ENCODE assay signal across 9 mouse cellular contexts in genomic region chr7:3706343-3706934, GRCm38 (mm10). TPM values are rescaled to one million over a fixed set of nuclear protein-coding genes. Genes with fewer than 3 reads are reported as not detected.
DNase-seq lines count a peak whose midpoint lies in the region; ATAC-seq and TF ChIP-seq lines count a peak whose summit lies in the region.
"Had no signal": no experiment of that assay in that cellular context is flagged by ENCODE, and none has a peak within 500 bp of the region (broad histone marks: within the 10 kb centered on the region; RNA-seq: fewer than 3 reads in every experiment).

No protein-coding gene starts in this region.

- H3K4me2 ChIP-seq in kidney, embryonic 15.5 days, result peak overlapping the region; percentile 82
- peak overlapping the region; percentile 96 for H3K4me2 ChIP-seq in neural tube, embryonic 11.5 days (ENCODE audit: low read depth)

- TF ChIP-seq CTCF in embryonic fibroblast, embryonic 13.5 days (IDR thresholded peaks at IDR 0.05; ENCODE audit: borderline replicate concordance, insufficient read depth, low read length), result no peak
- TF ChIP-seq CTCF in cerebellum, adult 2 months (IDR thresholded peaks at IDR 0.05; ENCODE audit: borderline replicate concordance, insufficient read depth, low read depth, low read length), result no peak

- H3K4me3 ChIP-seq in kidney, embryonic 15.5 days (replicated peaks), result peak overlapping the region; percentile 81
- peak overlapping the region; percentile 83 for H3K4me3 ChIP-seq in embryonic fibroblast, embryonic 13.5 days (ENCODE audit: insufficient read depth, low read length)
- H3K4me3 ChIP-seq in limb, embryonic 10.5 days, result peak overlapping the region; percentile 85
- H3K4me3 ChIP-seq in neural tube, embryonic 11.5 days (ENCODE audit: low read depth, low read length), result peak overlapping the region; percentile 92
- no peak overlapping the region for H3K4me3 ChIP-seq in cerebellum, adult 2 months (replicated peaks; ENCODE audit: insufficient read depth, low read depth, low read length)

- H3K4me1 ChIP-seq in kidney, embryonic 15.5 days, result peaks cover 20% of the 10 kb centered on the region
- H3K4me1 ChIP-seq in embryonic fibroblast, embryonic 13.5 days (ENCODE audit: control insufficient read depth, insufficient read depth, low read length), result peaks cover 5% of the 10 kb centered on the region
- peaks cover 11% of the 10 kb centered on the region for H3K4me1 ChIP-seq in limb, embryonic 10.5 days
- peaks cover 5% of the 10 kb centered on the region for H3K4me1 ChIP-seq in neural tube, embryonic 11.5 days (ENCODE audit: control insufficient read depth, insufficient read depth, low read length)
- H3K4me1 ChIP-seq in cerebellum, adult 2 months (ENCODE audit: control insufficient read depth, insufficient read depth, low read length), result peaks cover 8% of the 10 kb centered on the region

- no peak for DNase-seq in kidney, postnatal 14 days
- DNase-seq in limb, embryonic 10.5 days (ENCODE audit: low spot score), result no peak
- DNase-seq in neural tube, embryonic 11.5 days (ENCODE audit: low spot score), result no peak
- DNase-seq in gastrocnemius, postnatal 10 days, result no peak
- DNase-seq in cerebellum, adult 2 months, result no peak
- DNase-seq in urinary bladder, postnatal 10 days (ENCODE audit: low spot score), result no peak
- DNase-seq: adrenal gland, adult 2 months had no signal

- peak overlapping the region; percentile 66 for H3K27ac ChIP-seq in kidney, embryonic 15.5 days
- H3K27ac ChIP-seq in embryonic fibroblast, embryonic 13.5 days (ENCODE audit: insufficient read depth, low read length), result peak overlapping the region; percentile 44
- H3K27ac ChIP-seq in limb, embryonic 10.5 days, result no peak overlapping the region
- H3K27ac ChIP-seq in neural tube, embryonic 11.5 days (ENCODE audit: low read depth, low read length), result no peak overlapping the region
- no peak overlapping the region for H3K27ac ChIP-seq in cerebellum, adult 2 months (ENCODE audit: insufficient read depth, low read length)

- peak overlapping the region; percentile 81 for H3K9ac ChIP-seq in kidney, embryonic 15.5 days
- H3K9ac ChIP-seq in neural tube, embryonic 11.5 days (ENCODE audit: low read length), result peak overlapping the region; percentile 86

- TF ChIP-seq POLR2A in embryonic fibroblast, embryonic 13.5 days (IDR thresholded peaks at IDR 0.05; ENCODE audit: low read depth, low read length), result no peak
- TF ChIP-seq POLR2A in cerebellum, adult 2 months (IDR thresholded peaks at IDR 0.05; ENCODE audit: borderline replicate concordance, insufficient read depth, low read length), result no peak

- no peaks in the 10 kb centered on the region for H3K27me3 ChIP-seq in kidney, embryonic 15.5 days
- no peaks in the 10 kb centered on the region for H3K27me3 ChIP-seq in limb, embryonic 10.5 days (ENCODE audit: low read depth, poor library complexity, severe bottlenecking)
- no peaks in the 10 kb centered on the region for H3K27me3 ChIP-seq in neural tube, embryonic 11.5 days (ENCODE audit: control insufficient read depth, insufficient read depth, low read length)
- no peaks in the 10 kb centered on the region for H3K27me3 ChIP-seq in cerebellum, adult 2 months (ENCODE audit: control insufficient read depth, insufficient read depth, low read length)

- H3K9me3 ChIP-seq in kidney, embryonic 15.5 days (replicated peaks), result no peaks in the 10 kb centered on the region
- no peaks in the 10 kb centered on the region for H3K9me3 ChIP-seq in limb, embryonic 10.5 days (replicated peaks)
- no peaks in the 10 kb centered on the region for H3K9me3 ChIP-seq in neural tube, embryonic 11.5 days (ENCODE audit: control insufficient read depth, low read length)

- 56% methylated on average over 11 of the region's 11 CpGs for WGBS in kidney, embryonic 15.5 days
- 71% methylated on average over 11 of the region's 11 CpGs for WGBS in limb, embryonic 10.5 days
- WGBS in neural tube, embryonic 11.5 days, result 63% methylated on average over 11 of the region's 11 CpGs
- WGBS in cerebellum, adult 2 months, result 18% methylated on average over 11 of the region's 11 CpGs

- no peak for ATAC-seq in kidney, embryonic 15.5 days (replicated peaks; ENCODE audit: low FRiP score)
- ATAC-seq in neural tube, embryonic 11.5 days (ENCODE audit: insufficient read depth, low FRiP score, low TSS enrichment), result no peak

- peaks cover 38% of the 10 kb centered on the region for H3K36me3 ChIP-seq in kidney, embryonic 15.5 days
- peaks cover 46% of the 10 kb centered on the region for H3K36me3 ChIP-seq in limb, embryonic 10.5 days
- peaks cover 3% of the 10 kb centered on the region; the same call in 1 of the 2 replicates for H3K36me3 ChIP-seq in neural tube, embryonic 11.5 days (ENCODE audit: control insufficient read depth, insufficient read depth, low read length)

RNA-seq across cellular contexts. Expression of gene Rps9, which starts 2.6 kb away (rescaled TPM):
- 1,518 and 1,652 TPM in 2 replicates for polyA plus RNA-seq in kidney, embryonic 15.5 days (2015; fragmentation: Nextera tagmentation; extraction: Ambion mirVana)
- 1,255 and 1,395 TPM in 2 replicates for polyA plus RNA-seq in embryonic fibroblast, embryonic 13.5 days (2011; ENCODE audit: insufficient read length, low read depth, missing spikeins)
- polyA plus RNA-seq in limb, embryonic 10.5 days (2016; fragmentation: Nextera tagmentation; extraction: Ambion mirVana), result 1,366 and 1,587 TPM in 2 replicates
- 1,156 and 1,182 TPM in 2 replicates for polyA plus RNA-seq in neural tube, embryonic 11.5 days (2014; fragmentation: Nextera tagmentation; extraction: Ambion mirVana)
- total RNA-seq in gastrocnemius, postnatal 10 days (2021), result 100 to 1,000 TPM; 742 to 768 TPM
- polyA plus RNA-seq in cerebellum, adult 2 months (2012; rRNA removed), result 866 and 1,027 TPM in 2 replicates

RNA-seq across cellular contexts. Expression of gene Mboat7, which starts 13.1 kb away (rescaled TPM):
- polyA plus RNA-seq in kidney, embryonic 15.5 days (2015; fragmentation: Nextera tagmentation; extraction: Ambion mirVana), result 56.9 and 59.6 TPM in 2 replicates
- 82.2 and 94.6 TPM in 2 replicates for polyA plus RNA-seq in embryonic fibroblast, embryonic 13.5 days (2011; ENCODE audit: insufficient read length, low read depth, missing spikeins)
- polyA plus RNA-seq in limb, embryonic 10.5 days (2016; fragmentation: Nextera tagmentation; extraction: Ambion mirVana), result 39.0 and 46.5 TPM in 2 replicates
- polyA plus RNA-seq in neural tube, embryonic 11.5 days (2014; fragmentation: Nextera tagmentation; extraction: Ambion mirVana), result 30.2 and 33.5 TPM in 2 replicates
- total RNA-seq in gastrocnemius, postnatal 10 days (2021), result 10 to 100 TPM; 13.6 to 21.6 TPM
- 114 and 115 TPM in 2 replicates for polyA plus RNA-seq in cerebellum, adult 2 months (2012; rRNA removed)

RNA-seq across cellular contexts. Expression of gene Pirb, which starts 13.8 kb away (rescaled TPM):
- 0.68 and 1.1 TPM in 2 replicates for polyA plus RNA-seq in kidney, embryonic 15.5 days (2015; fragmentation: Nextera tagmentation; extraction: Ambion mirVana)
- polyA plus RNA-seq in embryonic fibroblast, embryonic 13.5 days (2011; ENCODE audit: insufficient read length, low read depth, missing spikeins), result 0.79 TPM in 1 of 2 replicates, not detected in the other
- 0.08 and 0.13 TPM in 2 replicates for polyA plus RNA-seq in limb, embryonic 10.5 days (2016; fragmentation: Nextera tagmentation; extraction: Ambion mirVana)
- polyA plus RNA-seq in neural tube, embryonic 11.5 days (2014; fragmentation: Nextera tagmentation; extraction: Ambion mirVana), result 0.08 and 0.27 TPM in 2 replicates
- total RNA-seq in gastrocnemius, postnatal 10 days (2021), result 1 to 10 TPM in 1 of 2 experiments, under 1 TPM in 1; 0.78 to 1.6 TPM
- 0.27 and 0.31 TPM in 2 replicates for polyA plus RNA-seq in cerebellum, adult 2 months (2012; rRNA removed)

RNA-seq across cellular contexts. Expression of gene Tsen34, which starts 13.8 kb away (rescaled TPM):
- polyA plus RNA-seq in kidney, embryonic 15.5 days (2015; fragmentation: Nextera tagmentation; extraction: Ambion mirVana), result 274 and 286 TPM in 2 replicates
- polyA plus RNA-seq in embryonic fibroblast, embryonic 13.5 days (2011; ENCODE audit: insufficient read length, low read depth, missing spikeins), result 81.5 and 85.6 TPM in 2 replicates
- 328 and 357 TPM in 2 replicates for polyA plus RNA-seq in limb, embryonic 10.5 days (2016; fragmentation: Nextera tagmentation; extraction: Ambion mirVana)
- 236 and 244 TPM in 2 replicates for polyA plus RNA-seq in neural tube, embryonic 11.5 days (2014; fragmentation: Nextera tagmentation; extraction: Ambion mirVana)
- total RNA-seq in gastrocnemius, postnatal 10 days (2021), result 10 to 100 TPM; 55.7 to 57.4 TPM
- 112 and 115 TPM in 2 replicates for polyA plus RNA-seq in cerebellum, adult 2 months (2012; rRNA removed)

RNA-seq across cellular contexts. Expression of gene Tmc4, which starts 29.1 kb away (rescaled TPM):
- polyA plus RNA-seq in kidney, embryonic 15.5 days (2015; fragmentation: Nextera tagmentation; extraction: Ambion mirVana), result 20.4 and 23.9 TPM in 2 replicates
- 10.5 and 10.7 TPM in 2 replicates for polyA plus RNA-seq in embryonic fibroblast, embryonic 13.5 days (2011; ENCODE audit: insufficient read length, low read depth, missing spikeins)
- 4.2 and 5.0 TPM in 2 replicates for polyA plus RNA-seq in limb, embryonic 10.5 days (2016; fragmentation: Nextera tagmentation; extraction: Ambion mirVana)
- 2.7 and 3.3 TPM in 2 replicates for polyA plus RNA-seq in neural tube, embryonic 11.5 days (2014; fragmentation: Nextera tagmentation; extraction: Ambion mirVana)
- total RNA-seq in gastrocnemius, postnatal 10 days (2021), result 1 to 10 TPM in 1 of 2 experiments, under 1 TPM in 1; 0.99 to 1.1 TPM
- polyA plus RNA-seq in cerebellum, adult 2 months (2012; rRNA removed), result 10.8 and 11.7 TPM in 2 replicates

Comparison
In these comparisons a context has a peak if more than half of its experiments do, and no peak if none do; other contexts are left out.
1. H3K27ac ChIP-seq: peak in kidney, embryonic 15.5 days (single experiment) and embryonic fibroblast, embryonic 13.5 days (single experiment); none in limb, embryonic 10.5 days (single experiment), neural tube, embryonic 11.5 days (single experiment) and cerebellum, adult 2 months (single experiment).